Mouse (Mus musculus): Measurements from ENCODE around the gene Usp17la. TPM values are rescaled to one million over a fixed set of nuclear protein-coding genes. Genes with fewer than 3 reads are reported as not detected.

Gene Usp17la
- total and polyA plus RNA-seq, 2 experiments from 2014 or later = not detected

- Histone ChIP-seq H3K27ac (ENCODE audit: low read depth, low read length) (no peak overlapping the region), H3K4me2 (ENCODE audit: low read depth) (no peak overlapping the region), H3K4me3 (ENCODE audit: low read depth, low read length) (no peak overlapping the region), H3K9ac (no peak overlapping the region), H3K9me3 (ENCODE audit: low read length) (no peaks in the 10 kb centered on the region), H3K4me1 (ENCODE audit: insufficient read depth) (no peaks in the 10 kb centered on the region), H3K27me3 (ENCODE audit: insufficient read depth, low read length) (no peaks in the 10 kb centered on the region), H3K36me3 (ENCODE audit: insufficient read depth) (no peaks in the 10 kb centered on the region)
- DNase-seq = no peak
- TF ChIP-seq CTCF (IDR thresholded peaks at IDR 0.05; ENCODE audit: low read depth) = no peak
- WGBS = 77% methylated on average over 3 of the region's 3 CpGs
- ATAC-seq = no peak
These were observed 4.6 kb downstream of the Usp17la start for GRCm38 (mm10) chr7:104861381-104861780.

DNA sequence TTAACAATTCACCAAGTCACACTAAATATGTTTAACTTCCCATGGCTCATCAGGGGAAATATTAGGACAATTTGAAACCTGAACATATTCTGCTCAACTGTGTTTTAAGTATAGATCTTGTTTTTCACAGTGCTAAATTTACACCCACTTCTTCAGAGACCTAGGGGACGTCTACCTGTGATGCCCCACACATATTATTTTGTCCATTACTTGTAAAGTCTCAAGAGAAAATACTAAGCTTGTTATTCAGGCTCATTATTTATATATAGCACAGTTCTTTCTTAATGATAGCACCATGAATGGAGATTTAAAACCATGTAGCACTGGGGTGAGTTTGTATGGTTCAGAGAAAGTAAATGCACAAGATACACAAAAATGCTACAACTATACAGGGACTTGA lies 20.9 kb downstream of the Usp17la start, which contains the start of gene Olfr665:
Olfr665 (plus strand) TSS at position 301 of the 400 bp plus-strand sequence.
- WGBS = 52% methylated on average over 1 of the region's 1 CpGs
- ATAC-seq = no peak
- no peaks in the 10 kb centered on the region for H3K36me3 ChIP-seq (ENCODE audit: insufficient read depth)

GRCm38 (mm10) chr7:104895852-104896251 lies 39.0 kb downstream of the Usp17la start, which contains the start of gene Olfr666:
Olfr666 (minus strand) TSS chr7:104895952.
- Histone ChIP-seq H3K4me2 (ENCODE audit: low read depth) (no peak within 1 kb of the TSS), H3K4me3 (ENCODE audit: low read depth, low read length) (no peak within 1 kb of the TSS), H3K9ac (no peak within 1 kb of the TSS), H3K27ac (ENCODE audit: low read depth, low read length) (no peak within 1 kb of the TSS), H3K9me3 (ENCODE audit: low read length) (no peaks in the 10 kb centered on the region), H3K27me3 (ENCODE audit: insufficient read depth, low read length) (no peaks in the 10 kb centered on the region), H3K36me3 (ENCODE audit: insufficient read depth) (no peaks in the 10 kb centered on the region), H3K4me1 (ENCODE audit: insufficient read depth) (no peaks in the 10 kb centered on the region)
- 87% methylated on average over 2 of the region's 2 CpGs for WGBS
- no peak for TF ChIP-seq CTCF (IDR thresholded peaks at IDR 0.05; ENCODE audit: low read depth)
- ATAC-seq (no peak), DNase-seq (no peak)

More for the DNA sequence above, 20.9 kb downstream of the Usp17la start, which contains the start of gene Olfr665:
- Histone ChIP-seq H3K9ac (no peak within 1 kb of the TSS), H3K27ac (ENCODE audit: low read depth, low read length) (no peak within 1 kb of the TSS), H3K27me3 (ENCODE audit: insufficient read depth, low read length) (no peaks in the 10 kb centered on the region), H3K4me2 (ENCODE audit: low read depth) (no peak within 1 kb of the TSS), H3K4me1 (ENCODE audit: insufficient read depth) (no peaks in the 10 kb centered on the region), H3K9me3 (ENCODE audit: low read length) (no peaks in the 10 kb centered on the region), H3K4me3 (ENCODE audit: low read depth, low read length) (no peak within 1 kb of the TSS)
- TF ChIP-seq CTCF (IDR thresholded peaks at IDR 0.05; ENCODE audit: low read depth) = no peak
- no peak for DNase-seq

Other genes starting within 250 kb of the Usp17la start
- not detected in 2 replicates for gene Olfr656, start 243.1 kb upstream of the Usp17la start, total RNA-seq (2014; rRNA removed)
- gene Olfr656, start 243.1 kb upstream of the Usp17la start, polyA plus RNA-seq (2015; fragmentation: Nextera tagmentation; extraction: Ambion mirVana) = not detected in 2 replicates
- not detected in 2 replicates for gene Olfr657, start 232.2 kb upstream of the Usp17la start, total RNA-seq (2014; rRNA removed)
- gene Olfr657, start 232.2 kb upstream of the Usp17la start, polyA plus RNA-seq (2015; fragmentation: Nextera tagmentation; extraction: Ambion mirVana) = not detected in 2 replicates
- 0.14 and 0.62 TPM in 2 replicates for gene Olfr658, start 209.7 kb upstream of the Usp17la start, total RNA-seq (2014; rRNA removed)
- gene Olfr658, start 209.7 kb upstream of the Usp17la start, polyA plus RNA-seq (2015; fragmentation: Nextera tagmentation; extraction: Ambion mirVana) = 0.08 and 0.23 TPM in 2 replicates
- gene Olfr659, start 190.3 kb upstream of the Usp17la start, total RNA-seq (2014; rRNA removed) = not detected in 2 replicates
- gene Olfr659, start 190.3 kb upstream of the Usp17la start, polyA plus RNA-seq (2015; fragmentation: Nextera tagmentation; extraction: Ambion mirVana) = not detected in 2 replicates
- not detected in 2 replicates for gene Olfr661, start 170.5 kb upstream of the Usp17la start, total RNA-seq (2014; rRNA removed)
- gene Olfr661, start 170.5 kb upstream of the Usp17la start, polyA plus RNA-seq (2015; fragmentation: Nextera tagmentation; extraction: Ambion mirVana) = not detected in 2 replicates
- not detected in 2 replicates for gene Usp17le, start 79.5 kb upstream of the Usp17la start, total RNA-seq (2014; rRNA removed)
- not detected in 2 replicates for gene Usp17le, start 79.5 kb upstream of the Usp17la start, polyA plus RNA-seq (2015; fragmentation: Nextera tagmentation; extraction: Ambion mirVana)
- gene Usp17lb, start 14.4 kb upstream of the Usp17la start, total RNA-seq (2014; rRNA removed) = not detected in 2 replicates
- gene Usp17lb, start 14.4 kb upstream of the Usp17la start, polyA plus RNA-seq (2015; fragmentation: Nextera tagmentation; extraction: Ambion mirVana) = not detected in 2 replicates
- gene Olfr665, start 21.0 kb downstream of the Usp17la start, total RNA-seq (2014; rRNA removed) = not detected in 2 replicates
- not detected in 2 replicates for gene Olfr665, start 21.0 kb downstream of the Usp17la start, polyA plus RNA-seq (2015; fragmentation: Nextera tagmentation; extraction: Ambion mirVana)
- gene Olfr666, start 38.9 kb downstream of the Usp17la start, total RNA-seq (2014; rRNA removed) = not detected in 2 replicates
- not detected in 2 replicates for gene Olfr666, start 38.9 kb downstream of the Usp17la start, polyA plus RNA-seq (2015; fragmentation: Nextera tagmentation; extraction: Ambion mirVana)
- not detected in 2 replicates for gene Olfr667, start 64.5 kb downstream of the Usp17la start, total RNA-seq (2014; rRNA removed)
- not detected in 2 replicates for gene Olfr667, start 64.5 kb downstream of the Usp17la start, polyA plus RNA-seq (2015; fragmentation: Nextera tagmentation; extraction: Ambion mirVana)
- gene Olfr668, start 71.0 kb downstream of the Usp17la start, total RNA-seq (2014; rRNA removed) = not detected in 2 replicates
- gene Olfr668, start 71.0 kb downstream of the Usp17la start, polyA plus RNA-seq (2015; fragmentation: Nextera tagmentation; extraction: Ambion mirVana) = not detected in 2 replicates
- gene Olfr669, start 77.2 kb downstream of the Usp17la start, total RNA-seq (2014; rRNA removed) = not detected in 2 replicates
- not detected in 2 replicates for gene Olfr669, start 77.2 kb downstream of the Usp17la start, polyA plus RNA-seq (2015; fragmentation: Nextera tagmentation; extraction: Ambion mirVana)
- gene Olfr670, start 105.6 kb downstream of the Usp17la start, total RNA-seq (2014; rRNA removed) = not detected in 2 replicates
- not detected in 2 replicates for gene Olfr670, start 105.6 kb downstream of the Usp17la start, polyA plus RNA-seq (2015; fragmentation: Nextera tagmentation; extraction: Ambion mirVana)
- gene Olfr671, start 122.1 kb downstream of the Usp17la start, total RNA-seq (2014; rRNA removed) = not detected in 2 replicates
- not detected in 2 replicates for gene Olfr671, start 122.1 kb downstream of the Usp17la start, polyA plus RNA-seq (2015; fragmentation: Nextera tagmentation; extraction: Ambion mirVana)
- not detected in 2 replicates for gene Olfr672, start 145.0 kb downstream of the Usp17la start, total RNA-seq (2014; rRNA removed)
- gene Olfr672, start 145.0 kb downstream of the Usp17la start, polyA plus RNA-seq (2015; fragmentation: Nextera tagmentation; extraction: Ambion mirVana) = not detected in 2 replicates
- gene Olfr675, start 171.5 kb downstream of the Usp17la start, total RNA-seq (2014; rRNA removed) = not detected in 2 replicates
- not detected in 2 replicates for gene Olfr675, start 171.5 kb downstream of the Usp17la start, polyA plus RNA-seq (2015; fragmentation: Nextera tagmentation; extraction: Ambion mirVana)
- not detected in 2 replicates for gene Olfr676, start 175.7 kb downstream of the Usp17la start, total RNA-seq (2014; rRNA removed)
- not detected in 2 replicates for gene Olfr676, start 175.7 kb downstream of the Usp17la start, polyA plus RNA-seq (2015; fragmentation: Nextera tagmentation; extraction: Ambion mirVana)
- gene Olfr677, start 194.4 kb downstream of the Usp17la start, total RNA-seq (2014; rRNA removed) = not detected in 2 replicates
- gene Olfr677, start 194.4 kb downstream of the Usp17la start, polyA plus RNA-seq (2015; fragmentation: Nextera tagmentation; extraction: Ambion mirVana) = not detected in 2 replicates
- gene Olfr678, start 207.5 kb downstream of the Usp17la start, total RNA-seq (2014; rRNA removed) = not detected in 2 replicates
- gene Olfr678, start 207.5 kb downstream of the Usp17la start, polyA plus RNA-seq (2015; fragmentation: Nextera tagmentation; extraction: Ambion mirVana) = not detected in 2 replicates
- gene Olfr679, start 224.2 kb downstream of the Usp17la start, total RNA-seq (2014; rRNA removed) = not detected in 2 replicates
- gene Olfr679, start 224.2 kb downstream of the Usp17la start, polyA plus RNA-seq (2015; fragmentation: Nextera tagmentation; extraction: Ambion mirVana) = not detected in 2 replicates
- not detected in 2 replicates for gene Olfr680-ps1, start 235.8 kb downstream of the Usp17la start, total RNA-seq (2014; rRNA removed)
- gene Olfr680-ps1, start 235.8 kb downstream of the Usp17la start, polyA plus RNA-seq (2015; fragmentation: Nextera tagmentation; extraction: Ambion mirVana) = not detected in 2 replicates